Mouse (Mus musculus) hindbrain, embryonic 12.5 days (tissue): ENCODE measurements around the gene Olfr212. TPM values are rescaled to one million over a fixed set of nuclear protein-coding genes. Genes with fewer than 3 reads are reported as not detected.
"Not testable (repeated sequence)": the region's sequence is repeated elsewhere in the genome, so short reads cannot be mapped to it uniquely, and the experiment has no call there.

Experiments
- ATAC-seq: fragments of 200-750 bp; cut with Nextera tagmentation; 2 replicates; pipeline ENCODE4 v1.8.0; 2017; ENCODE audit warnings: moderate TSS enrichment; ENCODE audit not compliant: low FRiP score
- H3K27ac ChIP-seq: fragments of 300-500 bp; sonication (generic); 2 replicates; pipeline ENCODE4 v1.5.1; 2016; ENCODE audit warnings: mild to moderate bottlenecking
- H3K27me3 ChIP-seq: fragments of 300-500 bp; sonication (generic); 2 replicates; pipeline ENCODE4 v1.6.1; 2016; ENCODE audit warnings: mild to moderate bottlenecking
- H3K36me3 ChIP-seq: fragments of 300-500 bp; sonication (generic); 2 replicates; pipeline ENCODE4 v1.6.1; 2016; ENCODE audit warnings: mild to moderate bottlenecking
- H3K4me1 ChIP-seq: fragments of 300-500 bp; sonication (generic); 2 replicates; pipeline ENCODE4 v1.6.1; 2016
- H3K4me2 ChIP-seq: fragments of 300-500 bp; sonication (generic); replicated peaks from 2 replicates; pipeline ENCODE4 v1.6.1; 2016; ENCODE audit warnings: mild to moderate bottlenecking
- H3K4me3 ChIP-seq: fragments of 300-500 bp; sonication (generic); 2 replicates; pipeline ENCODE4 v1.5.1; 2016; ENCODE audit warnings: mild to moderate bottlenecking
- H3K9ac ChIP-seq: fragments of 300-500 bp; sonication (generic); 2 replicates; pipeline ENCODE4 v1.6.1; 2016; ENCODE audit warnings: mild to moderate bottlenecking, moderate library complexity
- H3K9me3 ChIP-seq: fragments of 300-500 bp; sonication (generic); replicated peaks from 2 replicates; pipeline ENCODE4 v1.6.1; 2016; ENCODE audit warnings: mild to moderate bottlenecking
- WGBS: fragments of 180-500 bp; shearing (Covaris S2); methylation state at CpG from one replicate; pipeline ENCODE4 v1.1.7; 2016; 5-methylcytosine and 5-hydroxymethylcytosine counted together
- polyA plus RNA-seq: library from polyadenylated mRNA; unstranded; fragments of >200 nt; fragmentation: Nextera tagmentation; extraction: Ambion mirVana; gene quantifications from 2 replicates; pipeline ENCODE4 v1.2.1, GENCODE M21; 2016

The Olfr212 gene
- polyA plus RNA-seq, result 0.08 TPM in 1 of 2 replicates, not detected in the other

GRCm38 (mm10) chr6:116506302-116507003 is at the start of gene Olfr212:
Gene Olfr212 (plus strand): TSS chr6:116506516.
- not testable (repeated sequence) for ATAC-seq, H3K27ac ChIP-seq, H3K27me3 ChIP-seq, H3K4me3 ChIP-seq, H3K9ac ChIP-seq, H3K36me3 ChIP-seq, H3K4me1 ChIP-seq, H3K4me2 ChIP-seq
- 91% methylated on average over 20 of the region's 20 CpGs for WGBS
- peaks cover 23% of the 10 kb centered on the region for H3K9me3 ChIP-seq

- ATAC-seq, result no peak
- H3K36me3 ChIP-seq, result no peaks in the 10 kb centered on the region
- no peak overlapping the region for H3K27ac ChIP-seq
- peaks cover 32% of the 10 kb centered on the region for H3K27me3 ChIP-seq
- no peak overlapping the region for H3K4me3 ChIP-seq
- no peak overlapping the region for H3K4me2 ChIP-seq
- no peaks in the 10 kb centered on the region for H3K9me3 ChIP-seq
- H3K4me1 ChIP-seq, result peaks cover 8% of the 10 kb centered on the region
- H3K9ac ChIP-seq, result no peak overlapping the region
- 83% methylated on average over 4 of the region's 4 CpGs for WGBS
These were observed 47.6 kb upstream of the Olfr212 start for GRCm38 (mm10) chr6:116458728-116459127.

- Histone ChIP-seq H3K9me3 (no peaks in the 10 kb centered on the region), H3K9ac (no peak overlapping the region), H3K27ac (no peak overlapping the region), H3K4me1 (peaks cover 8% of the 10 kb centered on the region), H3K36me3 (no peaks in the 10 kb centered on the region), H3K4me3 (no peak overlapping the region), H3K27me3 (peaks cover 32% of the 10 kb centered on the region), H3K4me2 (no peak overlapping the region)
- ATAC-seq, result no peak
- WGBS, result 78% methylated on average over 2 of the region's 2 CpGs
These were observed 47.1 kb upstream of the Olfr212 start for GRCm38 (mm10) chr6:116459232-116459631.

- Histone ChIP-seq H3K27me3 (peaks cover 32% of the 10 kb centered on the region), H3K27ac (no peak within 1 kb of the TSS), H3K4me1 (peaks cover 8% of the 10 kb centered on the region), H3K4me2 (peak within 1 kb of the TSS; percentile 75), H3K9me3 (no peaks in the 10 kb centered on the region), H3K36me3 (no peaks in the 10 kb centered on the region), H3K9ac (peak within 1 kb of the TSS; percentile 49; the same call in 1 of the 2 replicates), H3K4me3 (peak within 1 kb of the TSS; percentile 40)
- peak; percentile 46; the same call in 1 of the 2 replicates for ATAC-seq
- WGBS, result 3% methylated on average over 43 of the region's 43 CpGs
These were observed 45.6 kb upstream of the Olfr212 start, which contains the start of gene Alox5 for GRCm38 (mm10) chr6:116460544-116461283. Gene Alox5 (minus strand): TSS chr6:116461178.

GRCm38 (mm10) chr6:116468081-116468480 is 38.2 kb upstream of the Olfr212 start:
- Histone ChIP-seq H3K4me1 (no peaks in the 10 kb centered on the region), H3K27me3 (no peaks in the 10 kb centered on the region), H3K4me2 (no peak overlapping the region), H3K36me3 (no peaks in the 10 kb centered on the region), H3K4me3 (no peak overlapping the region), H3K9ac (no peak overlapping the region), H3K9me3 (no peaks in the 10 kb centered on the region), H3K27ac (no peak overlapping the region)
- ATAC-seq, result no peak
- 37% methylated on average over 3 of the region's 3 CpGs for WGBS

- Histone ChIP-seq H3K9ac (no peak overlapping the region), H3K9me3 (no peaks in the 10 kb centered on the region), H3K27ac (no peak overlapping the region), H3K4me1 (0 out of 2 replicates have a peak, but pooled peaks cover 2% of the 10 kb centered on the region), H3K27me3 (no peaks in the 10 kb centered on the region), H3K36me3 (no peaks in the 10 kb centered on the region), H3K4me3 (no peak overlapping the region), H3K4me2 (no peak overlapping the region)
- no peak for ATAC-seq
- 82% methylated on average over 1 of the region's 1 CpGs for WGBS
These were observed 21.2 kb upstream of the Olfr212 start for GRCm38 (mm10) chr6:116485081-116485480.

GRCm38 (mm10) chr6:116486833-116487232 is 19.5 kb upstream of the Olfr212 start:
- 67% methylated on average over 1 of the region's 1 CpGs for WGBS
- Histone ChIP-seq H3K4me3 (no peak overlapping the region), H3K9ac (no peak overlapping the region), H3K9me3 (no peaks in the 10 kb centered on the region), H3K4me1 (peaks cover 8% of the 10 kb centered on the region; the same call in 1 of the 2 replicates), H3K27ac (no peak overlapping the region), H3K4me2 (no peak overlapping the region), H3K27me3 (no peaks in the 10 kb centered on the region), H3K36me3 (no peaks in the 10 kb centered on the region)
- ATAC-seq, result no peak

- H3K27ac ChIP-seq, result no peak within 1 kb of the TSS
- H3K4me3 ChIP-seq, result no peak within 1 kb of the TSS
- no peaks in the 10 kb centered on the region for H3K9me3 ChIP-seq
- no peak within 1 kb of the TSS for H3K9ac ChIP-seq
- ATAC-seq, result no peak
- H3K36me3 ChIP-seq, result no peaks in the 10 kb centered on the region
- WGBS, result 74% methylated on average over 4 of the region's 4 CpGs
- no peak within 1 kb of the TSS for H3K4me2 ChIP-seq
- H3K4me1 ChIP-seq, result peaks cover 8% of the 10 kb centered on the region; the same call in 1 of the 2 replicates
- no peaks in the 10 kb centered on the region for H3K27me3 ChIP-seq
These were observed 17.5 kb upstream of the Olfr212 start, which contains the start of gene Olfr211 for GRCm38 (mm10) chr6:116488791-116489190. Gene Olfr211 (plus strand): TSS chr6:116489091.

- WGBS, result 90% methylated on average over 5 of the region's 5 CpGs
- Histone ChIP-seq H3K9ac (no peak overlapping the region), H3K27ac (no peak overlapping the region), H3K4me1 (peaks cover 8% of the 10 kb centered on the region; the same call in 1 of the 2 replicates), H3K9me3 (no peaks in the 10 kb centered on the region), H3K36me3 (no peaks in the 10 kb centered on the region), H3K4me3 (no peak overlapping the region), H3K27me3 (no peaks in the 10 kb centered on the region), H3K4me2 (no peak overlapping the region)
- ATAC-seq, result no peak
These were observed 12.6 kb upstream of the Olfr212 start for GRCm38 (mm10) chr6:116493742-116494141.

GRCm38 (mm10) chr6:116495960-116496359 is 10.4 kb upstream of the Olfr212 start:
- Histone ChIP-seq H3K4me1 (no peaks in the 10 kb centered on the region), H3K4me3 (no peak overlapping the region), H3K9ac (no peak overlapping the region), H3K27ac (no peak overlapping the region), H3K4me2 (no peak overlapping the region), H3K36me3 (no peaks in the 10 kb centered on the region), H3K9me3 (0 out of 2 replicates have a peak, but pooled peaks cover 2% of the 10 kb centered on the region), H3K27me3 (no peaks in the 10 kb centered on the region)
- 85% methylated on average over 1 of the region's 1 CpGs for WGBS
- ATAC-seq, result no peak

- Histone ChIP-seq H3K27me3 (no peaks in the 10 kb centered on the region), H3K4me3 (no peak overlapping the region), H3K4me2 (no peak overlapping the region), H3K27ac (no peak overlapping the region), H3K4me1 (no peaks in the 10 kb centered on the region), H3K9me3 (no peaks in the 10 kb centered on the region), H3K9ac (no peak overlapping the region), H3K36me3 (no peaks in the 10 kb centered on the region)
- ATAC-seq, result no peak
These were observed 8.5 kb downstream of the Olfr212 start for GRCm38 (mm10) chr6:116514832-116515231.

GRCm38 (mm10) chr6:116538156-116538555 is 31.8 kb downstream of the Olfr212 start, which contains the start of gene Olfr213:
Gene Olfr213 (plus strand): TSS chr6:116538456.
- H3K27ac ChIP-seq, result no peak within 1 kb of the TSS
- no peaks in the 10 kb centered on the region for H3K9me3 ChIP-seq
- H3K9ac ChIP-seq, result no peak within 1 kb of the TSS
- H3K36me3 ChIP-seq, result no peaks in the 10 kb centered on the region
- H3K4me1 ChIP-seq, result no peaks in the 10 kb centered on the region
- WGBS, result 85% methylated on average over 1 of the region's 1 CpGs
- ATAC-seq, result no peak
- no peak within 1 kb of the TSS for H3K4me3 ChIP-seq
- H3K27me3 ChIP-seq, result no peaks in the 10 kb centered on the region
- no peak within 1 kb of the TSS for H3K4me2 ChIP-seq
